Mouse (Mus musculus) CD4-positive, CD25-positive, alpha-beta regulatory T cell, adult 4 months (primary cell): ENCODE data around the gene Fam107a. TPM values are rescaled to one million over a fixed set of nuclear protein-coding genes. Genes with fewer than 3 reads are reported as not detected.
"Not testable (repeated sequence)": the region's sequence is repeated elsewhere in the genome, so short reads cannot be mapped to it uniquely, and the experiment has no call there.

Experiments used
- ATAC-seq: one replicate; pipeline ENCODE4 v1.8.0; 2017
- polyA plus RNA-seq, 2 experiments: library from polyadenylated mRNA; unstranded; fragments of 100-300 nt; shearing (Covaris generic); gene quantifications; one replicate each; pipeline ENCODE4 v1.2.1; 2017

Fam107a gene
- polyA plus RNA-seq, 2 experiments from 2014 or later = not detected

GRCm38 (mm10) chr14:8316366-8317193 is 1.2 kb downstream of the Fam107a start:
- no peak for ATAC-seq

- ATAC-seq = no peak
These were observed 2.7 kb downstream of the Fam107a start for GRCm38 (mm10) chr14:8315169-8315568.

GRCm38 (mm10) chr14:8314536-8314935 is 3.3 kb downstream of the Fam107a start:
- ATAC-seq = no peak

- no peak for ATAC-seq
These were observed 3.9 kb downstream of the Fam107a start for GRCm38 (mm10) chr14:8313877-8314276.

- ATAC-seq = no peak
These were observed 8.1 kb downstream of the Fam107a start for GRCm38 (mm10) chr14:8309621-8310141.

GRCm38 (mm10) chr14:8308650-8309049 is 9.2 kb downstream of the Fam107a start:
- no peak for ATAC-seq

- no peak for ATAC-seq
These were observed 10.9 kb downstream of the Fam107a start for GRCm38 (mm10) chr14:8306884-8307283.

- ATAC-seq = no peak
These were observed 12.8 kb downstream of the Fam107a start for GRCm38 (mm10) chr14:8305014-8305413.

GRCm38 (mm10) chr14:8304082-8304481 is 13.7 kb downstream of the Fam107a start:
- ATAC-seq = no peak

- no peak for ATAC-seq
These were observed 15.1 kb downstream of the Fam107a start for GRCm38 (mm10) chr14:8302687-8303086.

- no peak for ATAC-seq
These were observed 17.5 kb downstream of the Fam107a start for GRCm38 (mm10) chr14:8300281-8300680.

- ATAC-seq = no peak
These were observed 19.9 kb downstream of the Fam107a start for GRCm38 (mm10) chr14:8297889-8298293.

- no peak for ATAC-seq
These were observed 23.6 kb downstream of the Fam107a start for GRCm38 (mm10) chr14:8294257-8294656.

- not testable (repeated sequence) for ATAC-seq
These were observed 31.2 kb downstream of the Fam107a start for GRCm38 (mm10) chr14:8286595-8286994.

GRCm38 (mm10) chr14:8283784-8284183 is 34.0 kb downstream of the Fam107a start:
- ATAC-seq = no peak

- ATAC-seq = not testable (repeated sequence)
These were observed 46.5 kb downstream of the Fam107a start for GRCm38 (mm10) chr14:8271281-8271680.

GRCm38 (mm10) chr14:8264378-8264777 is 53.4 kb downstream of the Fam107a start:
- ATAC-seq = no peak

- ATAC-seq = no peak
These were observed 55.6 kb downstream of the Fam107a start for GRCm38 (mm10) chr14:8262242-8262641.

GRCm38 (mm10) chr14:8260214-8260613 is 57.6 kb downstream of the Fam107a start:
- ATAC-seq = no peak

GRCm38 (mm10) chr14:8259166-8259565 is 58.7 kb downstream of the Fam107a start, which contains the start of gene Acox2:
TSS of gene Acox2 (minus strand) at chr14:8259353.
- no peak for ATAC-seq

GRCm38 (mm10) chr14:8258752-8259151 is 59.1 kb downstream of the Fam107a start:
- no peak for ATAC-seq

GRCm38 (mm10) chr14:8258335-8258627 is 59.5 kb downstream of the Fam107a start:
- ATAC-seq = no peak

GRCm38 (mm10) chr14:8257521-8258334 is 60.1 kb downstream of the Fam107a start:
- ATAC-seq = no peak

- no peak for ATAC-seq
These were observed 60.9 kb downstream of the Fam107a start for GRCm38 (mm10) chr14:8256881-8257280.
